Mouse (Mus musculus) heart, embryonic 11.5 days (tissue): ENCODE measurements at regions not wholly inside any gene's neighbourhood (a gene's known extent, or its start where the extent isn't known, plus 50 kb on each side); places are given as distances from the start of the nearest gene placed in this dataset.
A peak's percentile ranks its signal among the peaks of the same experiment; 100 is the strongest.

Source experiments
- ATAC-seq: fragments of 200-750 bp; cut with Nextera tagmentation; replicated peaks from 2 replicates; pipeline ENCODE4 v1.8.0; 2017; ENCODE audit warnings: moderate library complexity; ENCODE audit not compliant: insufficient number of reproducible peaks, low FRiP score, low TSS enrichment
- H3K27ac ChIP-seq: fragments of 300-500 bp; sonication (generic); 2 replicates; pipeline ENCODE4 v1.5.1; 2014; ENCODE audit warnings: mild to moderate bottlenecking, low read depth, low read length
- H3K27me3 ChIP-seq: fragments of 300-500 bp; sonication (generic); 2 replicates; pipeline ENCODE4 v1.6.1; 2014; ENCODE audit warnings: mild to moderate bottlenecking, low read length, mixed read lengths; ENCODE audit not compliant: control insufficient read depth, insufficient read depth
- H3K36me3 ChIP-seq: fragments of 300-500 bp; sonication (generic); 2 replicates; pipeline ENCODE4 v1.6.1; 2014; ENCODE audit warnings: mild to moderate bottlenecking, low read length, moderate library complexity, mixed read lengths; ENCODE audit not compliant: control insufficient read depth, insufficient read depth
- H3K4me1 ChIP-seq: fragments of 300-500 bp; sonication (generic); 2 replicates; pipeline ENCODE4 v1.6.1; 2014; ENCODE audit warnings: low read length; ENCODE audit not compliant: control insufficient read depth, insufficient read depth
- H3K4me2 ChIP-seq: fragments of 300-500 bp; sonication (generic); 2 replicates; pipeline ENCODE4 v1.6.1; 2014; ENCODE audit warnings: mild to moderate bottlenecking, moderate library complexity
- H3K4me3 ChIP-seq: fragments of 300-500 bp; sonication (generic); 2 replicates; pipeline ENCODE4 v1.5.1; 2014; ENCODE audit warnings: low read depth, low read length
- H3K9ac ChIP-seq: fragments of 300-500 bp; sonication (generic); 2 replicates; pipeline ENCODE4 v1.6.1; 2014; ENCODE audit warnings: mild to moderate bottlenecking, low read depth, low read length, moderate library complexity
- H3K9me3 ChIP-seq: fragments of 300-500 bp; sonication (generic); replicated peaks from 2 replicates; pipeline ENCODE4 v1.6.1; 2016; ENCODE audit warnings: low read length; ENCODE audit not compliant: control insufficient read depth
- WGBS: fragments of 180-500 bp; shearing (Covaris S2); extraction: QIAGEN DNeasy Blood & Tissue Kit; methylation state at CpG from one replicate; pipeline ENCODE4 v1.1.7; 2014; ENCODE audit not compliant: insufficient replicate concordance; 5-methylcytosine and 5-hydroxymethylcytosine counted together

GRCm38 (mm10) chr2:51073040-51073594 lies 75.8 kb downstream of the Rnd3 start:
- Histone ChIP-seq H3K27me3 (no peaks in the 10 kb centered on the region), H3K4me3 (0 out of 2 replicates have a peak overlapping the region, but pooled peaks have one; percentile 10), H3K27ac (no peak overlapping the region), H3K9ac (no peak overlapping the region), H3K4me2 (peak overlapping the region; percentile 48), H3K9me3 (no peaks in the 10 kb centered on the region), H3K36me3 (no peaks in the 10 kb centered on the region), H3K4me1 (no peaks in the 10 kb centered on the region)
- 44% methylated on average over 14 of the region's 14 CpGs for WGBS
- no peak for ATAC-seq

- Histone ChIP-seq H3K27ac (no peak overlapping the region), H3K4me3 (no peak overlapping the region), H3K36me3 (no peaks in the 10 kb centered on the region), H3K4me2 (peak overlapping the region; percentile 48), H3K27me3 (no peaks in the 10 kb centered on the region), H3K9ac (no peak overlapping the region), H3K4me1 (no peaks in the 10 kb centered on the region), H3K9me3 (no peaks in the 10 kb centered on the region)
- 0 out of 2 replicates have a peak, but pooled peaks have one; percentile 22 for ATAC-seq
- 18% methylated on average over 6 of the region's 6 CpGs for WGBS
Observed at GRCm38 (mm10) chr2:51072346-51072885, 76.5 kb downstream of the Rnd3 start.

GRCm38 (mm10) chr2:51070902-51071301 lies 78.0 kb downstream of the Rnd3 start:
- no peaks in the 10 kb centered on the region for H3K27me3 ChIP-seq
- no peak overlapping the region for H3K4me2 ChIP-seq
- H3K9ac ChIP-seq, result no peak overlapping the region
- 83% methylated on average over 2 of the region's 2 CpGs for WGBS
- H3K4me1 ChIP-seq, result no peaks in the 10 kb centered on the region
- no peak overlapping the region for H3K27ac ChIP-seq
- ATAC-seq, result no peak
- H3K36me3 ChIP-seq, result no peaks in the 10 kb centered on the region
- H3K9me3 ChIP-seq, result no peaks in the 10 kb centered on the region
- no peak overlapping the region for H3K4me3 ChIP-seq

GRCm38 (mm10) chr2:51066423-51066831 lies 82.5 kb downstream of the Rnd3 start:
- Histone ChIP-seq H3K27ac (no peak overlapping the region), H3K4me2 (no peak overlapping the region), H3K9ac (no peak overlapping the region), H3K36me3 (no peaks in the 10 kb centered on the region), H3K27me3 (no peaks in the 10 kb centered on the region), H3K9me3 (no peaks in the 10 kb centered on the region), H3K4me3 (no peak overlapping the region), H3K4me1 (no peaks in the 10 kb centered on the region)
- WGBS, result 81% methylated on average over 11 of the region's 11 CpGs
- no peak for ATAC-seq

- Histone ChIP-seq H3K4me1 (no peaks in the 10 kb centered on the region), H3K36me3 (no peaks in the 10 kb centered on the region), H3K27me3 (no peaks in the 10 kb centered on the region), H3K9me3 (no peaks in the 10 kb centered on the region), H3K9ac (no peak overlapping the region), H3K4me2 (no peak overlapping the region), H3K27ac (no peak overlapping the region), H3K4me3 (no peak overlapping the region)
- ATAC-seq, result no peak
- WGBS, result 53% methylated on average over 6 of the region's 6 CpGs
Observed at GRCm38 (mm10) chr2:51065821-51066220, 83.1 kb downstream of the Rnd3 start.

GRCm38 (mm10) chr2:51064821-51065220 lies 84.1 kb downstream of the Rnd3 start:
- 85% methylated on average over 4 of the region's 4 CpGs for WGBS
- H3K36me3 ChIP-seq, result no peaks in the 10 kb centered on the region
- ATAC-seq, result no peak

GRCm38 (mm10) chr2:51062049-51062448 lies 86.9 kb downstream of the Rnd3 start:
- ATAC-seq, result no peak
- no peaks in the 10 kb centered on the region for H3K36me3 ChIP-seq
- no peaks in the 10 kb centered on the region for H3K27me3 ChIP-seq
- no peak overlapping the region for H3K4me2 ChIP-seq
- 89% methylated on average over 5 of the region's 5 CpGs for WGBS
- no peak overlapping the region for H3K9ac ChIP-seq
- no peak overlapping the region for H3K4me3 ChIP-seq
- H3K9me3 ChIP-seq, result no peaks in the 10 kb centered on the region
- no peaks in the 10 kb centered on the region for H3K4me1 ChIP-seq
- no peak overlapping the region for H3K27ac ChIP-seq

More at GRCm38 (mm10) chr2:51064821-51065220, 84.1 kb downstream of the Rnd3 start:
- Histone ChIP-seq H3K9me3 (no peaks in the 10 kb centered on the region), H3K27me3 (no peaks in the 10 kb centered on the region), H3K4me3 (no peak overlapping the region), H3K9ac (no peak overlapping the region), H3K27ac (no peak overlapping the region), H3K4me2 (no peak overlapping the region), H3K4me1 (no peaks in the 10 kb centered on the region)

- H3K4me3 ChIP-seq, result no peak overlapping the region
- H3K4me2 ChIP-seq, result no peak overlapping the region
- H3K27me3 ChIP-seq, result no peaks in the 10 kb centered on the region
- WGBS, result 58% methylated on average over 4 of the region's 4 CpGs
- no peaks in the 10 kb centered on the region for H3K9me3 ChIP-seq
- no peak overlapping the region for H3K27ac ChIP-seq
- 0 out of 2 replicates have a peak, but pooled peaks have one; percentile 46 for ATAC-seq
- no peak overlapping the region for H3K9ac ChIP-seq
- H3K4me1 ChIP-seq, result no peaks in the 10 kb centered on the region
- no peaks in the 10 kb centered on the region for H3K36me3 ChIP-seq
Observed at GRCm38 (mm10) chr2:51058158-51058557, 90.8 kb downstream of the Rnd3 start.

GRCm38 (mm10) chr2:51056141-51056731 lies 92.7 kb downstream of the Rnd3 start:
- Histone ChIP-seq H3K9me3 (no peaks in the 10 kb centered on the region), H3K36me3 (no peaks in the 10 kb centered on the region), H3K4me3 (no peak overlapping the region), H3K4me2 (no peak overlapping the region), H3K9ac (no peak overlapping the region), H3K4me1 (no peaks in the 10 kb centered on the region), H3K27ac (no peak overlapping the region), H3K27me3 (no peaks in the 10 kb centered on the region)
- 55% methylated on average over 8 of the region's 8 CpGs for WGBS
- no peak for ATAC-seq
